Mouse (Mus musculus): ENCODE results near the gene Trim50. TPM values are rescaled to one million over a fixed set of nuclear protein-coding genes. Genes with fewer than 3 reads are reported as not detected.

Trim50 gene
- polyA plus RNA-seq, 1 experiment from 2014 or later: not detected

GRCm38 (mm10) chr5:135399382-135399781 is 46.3 kb downstream of the Trim50 start:
- Histone ChIP-seq H3K4me3 (no peak overlapping the region), H3K27me3 (replicated peaks) (peaks cover 8% of the 10 kb centered on the region; the same call in 1 of the 2 replicates), H3K4me2 (no peak overlapping the region), H3K27ac (no peak overlapping the region), H3K36me3 (no peaks in the 10 kb centered on the region), H3K9ac (no peak overlapping the region), H3K9me3 (replicated peaks) (no peaks in the 10 kb centered on the region), H3K4me1 (peaks cover 16% of the 10 kb centered on the region)
- no peak for ATAC-seq
- 51% methylated on average over 6 of the region's 6 CpGs for WGBS (ENCODE audit: insufficient replicate concordance)

- WGBS (ENCODE audit: insufficient replicate concordance): 8% methylated on average over 2 of the region's 2 CpGs
- ATAC-seq: no peak
Observed at GRCm38 (mm10) chr5:135400244-135400643, 47.1 kb downstream of the Trim50 start.

GRCm38 (mm10) chr5:135404623-135405022 is 51.5 kb downstream of the Trim50 start:
- Histone ChIP-seq H3K27ac (no peak overlapping the region), H3K9ac (no peak overlapping the region), H3K27me3 (replicated peaks) (0 out of 2 replicates have a peak, but pooled peaks cover 3% of the 10 kb centered on the region), H3K4me1 (no peaks in the 10 kb centered on the region), H3K9me3 (replicated peaks) (no peaks in the 10 kb centered on the region), H3K36me3 (no peaks in the 10 kb centered on the region), H3K4me3 (no peak overlapping the region), H3K4me2 (no peak overlapping the region)
- no peak for ATAC-seq
- WGBS (ENCODE audit: insufficient replicate concordance): 40% methylated on average over 20 of the region's 20 CpGs

More at GRCm38 (mm10) chr5:135400244-135400643, 47.1 kb downstream of the Trim50 start:
- H3K27me3 ChIP-seq (replicated peaks): peaks cover 8% of the 10 kb centered on the region; the same call in 1 of the 2 replicates
- no peak overlapping the region for H3K27ac ChIP-seq
- H3K4me1 ChIP-seq: peaks cover 9% of the 10 kb centered on the region
- H3K4me3 ChIP-seq: no peak overlapping the region
- no peaks in the 10 kb centered on the region for H3K9me3 ChIP-seq (replicated peaks)
- H3K4me2 ChIP-seq: no peak overlapping the region
- no peaks in the 10 kb centered on the region for H3K36me3 ChIP-seq
- H3K9ac ChIP-seq: no peak overlapping the region

GRCm38 (mm10) chr5:135405437-135405836 is 52.3 kb downstream of the Trim50 start:
- no peak for ATAC-seq
- H3K27me3 ChIP-seq (replicated peaks): no peaks in the 10 kb centered on the region
- H3K4me2 ChIP-seq: no peak overlapping the region
- H3K27ac ChIP-seq: no peak overlapping the region
- 72% methylated on average over 9 of the region's 9 CpGs for WGBS (ENCODE audit: insufficient replicate concordance)
- no peaks in the 10 kb centered on the region for H3K9me3 ChIP-seq (replicated peaks)
- H3K36me3 ChIP-seq: peaks cover 3% of the 10 kb centered on the region; the same call in 1 of the 2 replicates
- no peaks in the 10 kb centered on the region for H3K4me1 ChIP-seq
- H3K4me3 ChIP-seq: no peak overlapping the region
- H3K9ac ChIP-seq: no peak overlapping the region

GRCm38 (mm10) chr5:135408114-135408513 is 55.0 kb downstream of the Trim50 start:
- Histone ChIP-seq H3K36me3 (peaks cover 3% of the 10 kb centered on the region; the same call in 1 of the 2 replicates), H3K4me3 (no peak overlapping the region), H3K4me2 (no peak overlapping the region), H3K4me1 (no peaks in the 10 kb centered on the region), H3K27me3 (replicated peaks) (no peaks in the 10 kb centered on the region), H3K9ac (no peak overlapping the region), H3K9me3 (replicated peaks) (no peaks in the 10 kb centered on the region), H3K27ac (no peak overlapping the region)
- WGBS (ENCODE audit: insufficient replicate concordance): 72% methylated on average over 4 of the region's 4 CpGs
- ATAC-seq: no peak

- Histone ChIP-seq H3K4me2 (no peak overlapping the region), H3K9me3 (replicated peaks) (no peaks in the 10 kb centered on the region), H3K9ac (no peak overlapping the region), H3K27ac (no peak overlapping the region), H3K27me3 (replicated peaks) (no peaks in the 10 kb centered on the region), H3K4me3 (no peak overlapping the region), H3K36me3 (peaks cover 7% of the 10 kb centered on the region; the same call in 1 of the 2 replicates), H3K4me1 (no peaks in the 10 kb centered on the region)
- WGBS (ENCODE audit: insufficient replicate concordance): 76% methylated on average over 9 of the region's 9 CpGs
- no peak for ATAC-seq
Observed at GRCm38 (mm10) chr5:135410266-135410665, 57.2 kb downstream of the Trim50 start.

Small RNA genes lying within 50 kb of the gene (microRNA-seq; reads per million reads assigned to microRNA genes)
- gene Mir7033: 2.1 reads per million

Other genes with a start within 250 kb of the Trim50 start
- gene Tbl2, start 203.6 kb upstream of the Trim50 start, polyA plus RNA-seq (2016; fragmentation: Nextera tagmentation; extraction: Ambion mirVana): 17.1 and 18.9 TPM in 2 replicates
- 38.2 and 44.3 TPM in 2 replicates for gene Bcl7b, start 185.0 kb upstream of the Trim50 start, polyA plus RNA-seq (2016; fragmentation: Nextera tagmentation; extraction: Ambion mirVana)
- gene Baz1b, start 166.0 kb upstream of the Trim50 start, polyA plus RNA-seq (2016; fragmentation: Nextera tagmentation; extraction: Ambion mirVana): 35.2 and 37.6 TPM in 2 replicates
- 0.58 and 0.74 TPM in 2 replicates for gene Fzd9, start 102.1 kb upstream of the Trim50 start, polyA plus RNA-seq (2016; fragmentation: Nextera tagmentation; extraction: Ambion mirVana)
- gene Fkbp6, start 3.3 kb upstream of the Trim50 start, polyA plus RNA-seq (2016; fragmentation: Nextera tagmentation; extraction: Ambion mirVana): 0.13 and 0.26 TPM in 2 replicates
- gene Nsun5, start 16.7 kb downstream of the Trim50 start, polyA plus RNA-seq (2016; fragmentation: Nextera tagmentation; extraction: Ambion mirVana): 30.9 and 33.6 TPM in 2 replicates
- 12.2 and 13.8 TPM in 2 replicates for gene Pom121, start 41.3 kb downstream of the Trim50 start, polyA plus RNA-seq (2016; fragmentation: Nextera tagmentation; extraction: Ambion mirVana)
- 8.0 and 8.1 TPM in 2 replicates for gene Hip1, start 191.8 kb downstream of the Trim50 start, polyA plus RNA-seq (2016; fragmentation: Nextera tagmentation; extraction: Ambion mirVana)
- gene Ccl26, start 210.3 kb downstream of the Trim50 start, polyA plus RNA-seq (2016; fragmentation: Nextera tagmentation; extraction: Ambion mirVana): not detected in 2 replicates
- gene Ccl24, start 219.8 kb downstream of the Trim50 start, polyA plus RNA-seq (2016; fragmentation: Nextera tagmentation; extraction: Ambion mirVana): 9.8 and 10.2 TPM in 2 replicates